Mouse (Mus musculus) skeletal muscle tissue, postnatal 0 days (tissue): ENCODE data around the gene 9230110F15Rik. TPM values are rescaled to one million over a fixed set of nuclear protein-coding genes. Genes with fewer than 3 reads are reported as not detected.

Experiments used
- polyA plus RNA-seq: library from polyadenylated mRNA; unstranded; fragments of >200 nt; fragmentation: Nextera tagmentation; extraction: Ambion mirVana; gene quantifications from 2 replicates; pipeline ENCODE4 v1.2.1, GENCODE M21; 2015

9230110F15Rik gene
- not detected in 2 replicates for polyA plus RNA-seq

DNA sequence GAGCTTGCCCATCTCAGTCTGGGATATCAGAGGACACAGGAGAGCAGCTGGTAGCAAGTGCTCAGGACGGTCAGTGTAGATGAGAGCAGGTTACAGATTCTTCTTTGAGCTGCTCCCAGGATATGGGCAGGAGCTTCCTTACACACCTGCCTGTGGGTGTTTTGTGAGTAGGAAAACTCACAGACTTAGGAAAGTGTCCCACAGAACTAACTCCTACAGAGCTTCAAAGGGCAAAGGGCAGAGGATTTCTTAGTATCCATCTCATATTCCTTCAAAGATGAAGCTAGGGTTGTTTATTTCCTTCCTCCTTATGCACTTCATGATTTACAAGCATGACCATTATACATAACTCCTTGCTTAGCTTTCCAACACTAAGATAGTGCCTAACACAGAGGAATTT lies at the start of gene 9230110F15Rik:
Gene 9230110F15Rik, minus strand, starts transcription at position 101 of the 400 bp plus-strand sequence.

DNA sequence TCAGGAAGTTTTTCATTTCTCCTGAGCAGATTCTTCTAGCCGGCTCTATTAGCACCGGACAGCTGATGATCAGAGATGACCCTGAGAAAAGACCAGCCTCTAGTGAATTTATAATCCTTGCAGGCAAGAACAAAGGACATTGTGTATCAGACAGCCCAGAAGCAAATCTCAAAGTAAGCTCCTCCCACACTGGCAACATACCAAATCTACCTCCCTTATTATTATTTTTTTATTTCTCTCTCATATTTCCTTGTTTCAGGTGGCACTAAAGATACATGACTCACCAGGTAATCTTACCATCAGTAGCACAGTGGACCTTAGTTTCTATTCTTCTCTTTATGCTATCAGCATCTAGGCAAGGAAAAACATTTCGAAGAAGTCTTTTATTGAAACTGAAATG lies 53.9 kb downstream of the 9230110F15Rik start, which contains the start of the genes Gm27235 and D730048I06Rik:
Gene Gm27235, minus strand, starts transcription at position 101 of the 400 bp plus-strand sequence.
Gene D730048I06Rik, minus strand, starts transcription at position 112 of the 400 bp plus-strand sequence.

Other genes starting within 250 kb of the 9230110F15Rik start
- gene Pate4, start 232.2 kb downstream of the 9230110F15Rik start, polyA plus RNA-seq = not detected in 2 replicates
- not detected in 2 replicates for gene Pate3, start 195.9 kb downstream of the 9230110F15Rik start, polyA plus RNA-seq
- not detected in 2 replicates for gene Pate1, start 156.8 kb downstream of the 9230110F15Rik start, polyA plus RNA-seq
- gene Gm17677, start 103.1 kb downstream of the 9230110F15Rik start, polyA plus RNA-seq = not detected in 2 replicates
- not detected in 2 replicates for gene Gm17727, start 66.0 kb downstream of the 9230110F15Rik start, polyA plus RNA-seq
- not detected in 2 replicates for gene Gm27235, start 54.0 kb downstream of the 9230110F15Rik start, polyA plus RNA-seq
- gene D730048I06Rik, start 54.0 kb downstream of the 9230110F15Rik start, polyA plus RNA-seq = not detected in 2 replicates
- not detected in 2 replicates for gene 9230113P08Rik, start 64.3 kb upstream of the 9230110F15Rik start, polyA plus RNA-seq